In genomic region chr11:3573092-3573491, GRCm38 (mm10) we compare ENCODE assay signal across 7 mouse cellular contexts. TPM values are rescaled to one million over a fixed set of nuclear protein-coding genes. Genes with fewer than 3 reads are reported as not detected.
DNase-seq lines count a peak whose midpoint lies in the region; ATAC-seq lines count a peak whose summit lies in the region.

No protein-coding gene starts in this region.

- ATAC-seq in hindbrain, embryonic 16.5 days = peak; percentile 27; the same call in 1 of the 2 replicates
- ATAC-seq in liver, embryonic 12.5 days = peak; percentile 59; the same call in 1 of the 2 replicates
- ATAC-seq in neutrophil, adult 5-6 weeks (ENCODE audit: extremely low read depth, insufficient number of reproducible peaks, low FRiP score, poor library complexity, severe bottlenecking) = 0 out of 2 replicates have a peak, but pooled peaks have one; percentile 15
- ATAC-seq in activated CD4-positive, CD25-positive, alpha-beta regulatory T cell, adult 4 months = no peak

- H3K4me2 ChIP-seq in hindbrain, embryonic 16.5 days (ENCODE audit: low read length) = no peak overlapping the region
- H3K4me2 ChIP-seq in liver, embryonic 12.5 days = no peak overlapping the region

- WGBS in hindbrain, embryonic 16.5 days = 14% methylated on average over 9 of the region's 9 CpGs
- WGBS in liver, embryonic 12.5 days (ENCODE audit: insufficient replicate concordance) = 7% methylated on average over 9 of the region's 9 CpGs

- no peaks in the 10 kb centered on the region for H3K27me3 ChIP-seq in hindbrain, embryonic 16.5 days (replicated peaks; ENCODE audit: control insufficient read depth, insufficient read depth, low read length)
- no peaks in the 10 kb centered on the region for H3K27me3 ChIP-seq in liver, embryonic 12.5 days (replicated peaks)

- H3K27ac ChIP-seq in hindbrain, embryonic 16.5 days (ENCODE audit: low read depth, low read length) = no peak overlapping the region
- H3K27ac ChIP-seq in liver, embryonic 12.5 days = peak overlapping the region; percentile 67

- H3K9me3 ChIP-seq in hindbrain, embryonic 16.5 days (ENCODE audit: control insufficient read depth, low read length) = no peaks in the 10 kb centered on the region
- H3K9me3 ChIP-seq in liver, embryonic 12.5 days (replicated peaks) = no peaks in the 10 kb centered on the region

- H3K36me3 ChIP-seq in hindbrain, embryonic 16.5 days (ENCODE audit: control insufficient read depth, insufficient read depth, low read length) = no peaks in the 10 kb centered on the region
- no peaks in the 10 kb centered on the region for H3K36me3 ChIP-seq in liver, embryonic 12.5 days

- H3K4me3 ChIP-seq in hindbrain, embryonic 16.5 days (ENCODE audit: low read length) = no peak overlapping the region
- no peak overlapping the region for H3K4me3 ChIP-seq in liver, embryonic 12.5 days

- no peak overlapping the region for H3K9ac ChIP-seq in hindbrain, embryonic 16.5 days (ENCODE audit: low read depth, low read length)
- H3K9ac ChIP-seq in liver, embryonic 12.5 days = no peak overlapping the region

- DNase-seq in 3134 (ENCODE audit: extremely low read depth, insufficient read length, low spot score) = peak; percentile 13
- peak; percentile 77 to 82 for DNase-seq in adrenal gland, adult (ENCODE audit: inconsistent age in 2 of 2, low spot score in 1 of 2)
- peak; percentile 39 to 61 for DNase-seq in gastrocnemius, adult 8-10 months (ENCODE audit: low spot score in 2 of 2)

- H3K4me1 ChIP-seq in hindbrain, embryonic 16.5 days (ENCODE audit: control insufficient read depth, insufficient read depth, low read depth, low read length) = no peaks in the 10 kb centered on the region
- H3K4me1 ChIP-seq in liver, embryonic 12.5 days = peaks cover 29% of the 10 kb centered on the region

RNA-seq across cellular contexts. Expression of gene Smtn, which starts 32.7 kb away (rescaled TPM):
- 10 to 100 TPM; 64.6 to 81.5 (median 69.0) TPM for total RNA-seq in gastrocnemius, adult 8-10 months (2022)
- 15.2 and 21.8 TPM in 2 replicates for polyA plus RNA-seq in hindbrain, embryonic 16.5 days (2015; fragmentation: Nextera tagmentation; extraction: Ambion mirVana)
- 16.9 and 18.2 TPM in 2 replicates for polyA plus RNA-seq in liver, embryonic 12.5 days (2016; fragmentation: Nextera tagmentation; extraction: Ambion mirVana)
- total RNA-seq in neutrophil, adult 5-6 weeks (2017) = 2.2 and 3.1 TPM in 2 replicates
- 1 to 10 TPM; 1.7 to 3.4 TPM for polyA plus RNA-seq in activated CD4-positive, CD25-positive, alpha-beta regulatory T cell, adult 4 months (2017; shearing (Covaris generic))

RNA-seq across cellular contexts. Expression of gene Selenom, which starts 58.6 kb away (rescaled TPM):
- total RNA-seq in gastrocnemius, adult 8-10 months (2022) = 10 to 100 TPM in 2 of 4 experiments, 1 to 10 TPM in 2; 8.9 to 17.6 (median 13.5) TPM
- 176 and 225 TPM in 2 replicates for polyA plus RNA-seq in hindbrain, embryonic 16.5 days (2015; fragmentation: Nextera tagmentation; extraction: Ambion mirVana)
- 18.4 and 19.6 TPM in 2 replicates for polyA plus RNA-seq in liver, embryonic 12.5 days (2016; fragmentation: Nextera tagmentation; extraction: Ambion mirVana)
- 0.86 and 2.0 TPM in 2 replicates for total RNA-seq in neutrophil, adult 5-6 weeks (2017)
- 1 to 10 TPM; 5.2 to 8.0 TPM for polyA plus RNA-seq in activated CD4-positive, CD25-positive, alpha-beta regulatory T cell, adult 4 months (2017; shearing (Covaris generic))

Comparison
In these comparisons a context has a peak if more than half of its experiments do, and no peak if none do; other contexts are left out.
1. DNase-seq: peak in every context shown above with its lines; median percentile 80 in adrenal gland, adult; 50 in gastrocnemius, adult 8-10 months; 13 in 3134.